Mouse (Mus musculus): Measurements from ENCODE around the gene Rep15. TPM values are rescaled to one million over a fixed set of nuclear protein-coding genes. Genes with fewer than 3 reads are reported as not detected.

Gene Rep15
- total RNA-seq (2012; rRNA removed), result 0.80 and 1.6 TPM in 2 replicates

DNA sequence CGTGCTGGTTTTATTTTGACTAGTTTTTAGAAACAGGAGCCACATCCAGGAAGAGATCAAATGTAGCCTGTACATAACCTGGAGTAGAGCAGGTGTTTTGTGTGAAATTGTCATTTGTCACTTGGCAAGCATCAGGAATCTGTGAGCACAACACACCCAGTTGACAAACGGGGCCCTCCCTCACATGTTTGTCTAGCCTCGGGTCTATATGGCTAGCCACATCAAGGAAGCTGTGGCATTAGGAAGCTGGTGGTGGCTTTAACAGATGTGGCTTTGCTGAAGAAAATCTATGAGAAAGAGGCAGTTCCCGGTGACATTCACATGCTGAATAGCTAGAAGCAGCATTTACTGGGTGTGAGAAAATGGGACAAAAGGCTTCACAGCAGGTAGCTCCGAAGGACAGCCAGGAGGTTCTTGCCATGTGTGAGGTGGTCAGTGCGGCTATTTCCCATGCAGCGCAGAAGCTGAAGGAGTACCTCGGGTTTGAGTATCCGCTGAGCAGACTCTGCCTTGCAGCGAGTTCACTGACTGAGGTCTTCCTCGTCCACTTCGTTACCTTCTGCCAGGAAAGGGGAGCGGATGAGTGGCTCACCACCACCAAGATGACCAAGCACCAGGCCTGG lies at the start of gene Rep15:
Rep15 (plus strand) TSS at position 282 of the 623 bp plus-strand sequence.
- no peak for DNase-seq (ENCODE audit: low read depth, low spot score)
- no peak within 1 kb of the TSS for H3K27ac ChIP-seq (ENCODE audit: insufficient read depth, low read depth, low read length, poor library complexity, severe bottlenecking)
- TF ChIP-seq ZNF384 (IDR thresholded peaks at IDR 0.05; ENCODE audit: low read depth, low read length), result no peak
- no peak for TF ChIP-seq MAFK (IDR thresholded peaks at IDR 0.05; ENCODE audit: insufficient read depth, low read depth, low read length)
- TF ChIP-seq ZC3H11A (IDR thresholded peaks at IDR 0.05; ENCODE audit: borderline replicate concordance, low read depth, low read length), result no peak
- no peak for TF ChIP-seq CHD2 (IDR thresholded peaks at IDR 0.05; ENCODE audit: low read depth, low read length)
- no peak for TF ChIP-seq HCFC1 (IDR thresholded peaks at IDR 0.05; ENCODE audit: borderline replicate concordance, insufficient read depth, low read length)
- H3K4me1 ChIP-seq (ENCODE audit: control insufficient read depth in 2 of 2, insufficient read depth in 2 of 2, low read length in 2 of 2, poor library complexity in 1 of 2), result no peaks in the 10 kb centered on the region
- H3K9me3 ChIP-seq (ENCODE audit: control insufficient read depth, insufficient read depth, low read depth, low read length), result no peaks in the 10 kb centered on the region
- H3K4me3 ChIP-seq (ENCODE audit: insufficient read depth in 1 of 2, low read depth in 1 of 2, low read length in 2 of 2, poor library complexity in 1 of 2, severe bottlenecking in 1 of 2), result no peak within 1 kb of the TSS
- H3K36me3 ChIP-seq (ENCODE audit: control insufficient read depth, insufficient read depth, low read length, poor library complexity, severe bottlenecking), result peaks cover 12% of the 10 kb centered on the region; the same call in 1 of the 2 replicates
- H3K9ac ChIP-seq (ENCODE audit: insufficient read depth, low read depth, low read length, poor library complexity, severe bottlenecking), result no peak within 1 kb of the TSS
- in situ Hi-C loops (cut with MboI; ENCODE audit: low sequenced_read_pairs in 2 of 2, unreplicated experiment in 2 of 2), result no loop called here

- in situ Hi-C loops (cut with MboI; ENCODE audit: low sequenced_read_pairs in 2 of 2, unreplicated experiment in 2 of 2), result no loop called here
- H3K4me1 ChIP-seq (ENCODE audit: control insufficient read depth in 2 of 2, insufficient read depth in 2 of 2, low read length in 2 of 2, poor library complexity in 1 of 2), result no peaks in the 10 kb centered on the region
- H3K9me3 ChIP-seq (ENCODE audit: control insufficient read depth, insufficient read depth, low read depth, low read length), result no peaks in the 10 kb centered on the region
- H3K9ac ChIP-seq (ENCODE audit: insufficient read depth, low read depth, low read length, poor library complexity, severe bottlenecking), result no peak overlapping the region
- H3K36me3 ChIP-seq (ENCODE audit: control insufficient read depth, insufficient read depth, low read length, poor library complexity, severe bottlenecking), result no peaks in the 10 kb centered on the region; the same call in 1 of the 2 replicates
- DNase-seq (ENCODE audit: low read depth, low spot score), result no peak
- TF ChIP-seq HCFC1 (IDR thresholded peaks at IDR 0.05; ENCODE audit: borderline replicate concordance, insufficient read depth, low read length), result no peak
- no peak for TF ChIP-seq ZC3H11A (IDR thresholded peaks at IDR 0.05; ENCODE audit: borderline replicate concordance, low read depth, low read length)
- no peak for TF ChIP-seq MAFK (IDR thresholded peaks at IDR 0.05; ENCODE audit: insufficient read depth, low read depth, low read length)
- 0 out of 2 replicates have a peak, but pooled peaks have one; percentile 9 for TF ChIP-seq ZNF384 (IDR thresholded peaks at IDR 0.05; ENCODE audit: low read depth, low read length)
- H3K4me3 ChIP-seq (ENCODE audit: insufficient read depth in 1 of 2, low read depth in 1 of 2, low read length in 2 of 2, poor library complexity in 1 of 2, severe bottlenecking in 1 of 2), result no peak overlapping the region
- H3K27ac ChIP-seq (ENCODE audit: insufficient read depth, low read depth, low read length, poor library complexity, severe bottlenecking), result no peak overlapping the region
These were observed 47.8 kb upstream of the Rep15 start for GRCm38 (mm10) chr6:146984569-146984968.

- Histone ChIP-seq H3K9ac (ENCODE audit: insufficient read depth, low read depth, low read length, poor library complexity, severe bottlenecking) (no peak overlapping the region), H3K4me1 (ENCODE audit: control insufficient read depth in 2 of 2, insufficient read depth in 2 of 2, low read length in 2 of 2, poor library complexity in 1 of 2) (no peaks in the 10 kb centered on the region), H3K36me3 (ENCODE audit: control insufficient read depth, insufficient read depth, low read length, poor library complexity, severe bottlenecking) (no peaks in the 10 kb centered on the region), H3K27ac (ENCODE audit: insufficient read depth, low read depth, low read length, poor library complexity, severe bottlenecking) (no peak overlapping the region), H3K4me3 (ENCODE audit: insufficient read depth in 1 of 2, low read depth in 1 of 2, low read length in 2 of 2, poor library complexity in 1 of 2, severe bottlenecking in 1 of 2) (no peak overlapping the region), H3K9me3 (ENCODE audit: control insufficient read depth, insufficient read depth, low read depth, low read length) (no peaks in the 10 kb centered on the region)
- TF ChIP-seq ZNF384 (IDR thresholded peaks at IDR 0.05; ENCODE audit: low read depth, low read length), result no peak
- TF ChIP-seq ZC3H11A (IDR thresholded peaks at IDR 0.05; ENCODE audit: borderline replicate concordance, low read depth, low read length), result 0 out of 2 replicates have a peak, but pooled peaks have one; percentile 35
- in situ Hi-C loops (cut with MboI; ENCODE audit: low sequenced_read_pairs in 2 of 2, unreplicated experiment in 2 of 2), result no loop called here
- peak; percentile 33 for DNase-seq (ENCODE audit: low read depth, low spot score)
These were observed 38.1 kb upstream of the Rep15 start for GRCm38 (mm10) chr6:146994236-146994635.

DNA sequence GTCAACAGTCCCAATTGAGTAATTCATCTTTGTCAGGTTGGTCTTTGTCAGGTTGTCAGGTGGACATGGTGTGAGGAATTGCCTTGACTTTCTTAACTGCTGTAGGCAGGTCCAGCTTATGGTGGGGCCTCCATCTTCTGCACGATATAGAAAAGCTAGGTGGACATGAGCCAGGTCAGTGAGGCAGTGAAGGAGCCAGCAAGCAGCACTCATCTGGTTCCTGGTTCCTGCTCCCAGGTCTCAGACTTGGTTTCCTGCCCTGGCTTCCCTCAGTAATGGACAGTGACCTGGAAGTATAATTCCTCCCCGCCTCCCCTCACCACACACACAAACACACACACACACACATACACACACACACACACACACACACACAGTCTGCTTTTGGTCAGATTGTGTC lies 37.0 kb upstream of the Rep15 start:
- DNase-seq (ENCODE audit: low read depth, low spot score), result no peak
- Histone ChIP-seq H3K9ac (ENCODE audit: insufficient read depth, low read depth, low read length, poor library complexity, severe bottlenecking) (no peak overlapping the region), H3K9me3 (ENCODE audit: control insufficient read depth, insufficient read depth, low read depth, low read length) (no peaks in the 10 kb centered on the region), H3K4me1 (ENCODE audit: control insufficient read depth in 2 of 2, insufficient read depth in 2 of 2, low read length in 2 of 2, poor library complexity in 1 of 2) (no peaks in the 10 kb centered on the region), H3K27ac (ENCODE audit: insufficient read depth, low read depth, low read length, poor library complexity, severe bottlenecking) (no peak overlapping the region), H3K4me3 (ENCODE audit: insufficient read depth in 1 of 2, low read depth in 1 of 2, low read length in 2 of 2, poor library complexity in 1 of 2, severe bottlenecking in 1 of 2) (no peak overlapping the region), H3K36me3 (ENCODE audit: control insufficient read depth, insufficient read depth, low read length, poor library complexity, severe bottlenecking) (no peaks in the 10 kb centered on the region)
- TF ChIP-seq CHD2 (IDR thresholded peaks at IDR 0.05; ENCODE audit: low read depth, low read length), result no peak
- no peak for TF ChIP-seq ZC3H11A (IDR thresholded peaks at IDR 0.05; ENCODE audit: borderline replicate concordance, low read depth, low read length)
- no peak for TF ChIP-seq ZNF384 (IDR thresholded peaks at IDR 0.05; ENCODE audit: low read depth, low read length)
- TF ChIP-seq HCFC1 (IDR thresholded peaks at IDR 0.05; ENCODE audit: borderline replicate concordance, insufficient read depth, low read length), result no peak
- in situ Hi-C loops (cut with MboI; ENCODE audit: low sequenced_read_pairs in 2 of 2, unreplicated experiment in 2 of 2), result no loop called here

GRCm38 (mm10) chr6:146995878-146996277 lies 36.5 kb upstream of the Rep15 start:
- Histone ChIP-seq H3K4me1 (ENCODE audit: control insufficient read depth in 2 of 2, insufficient read depth in 2 of 2, low read length in 2 of 2, poor library complexity in 1 of 2) (no peaks in the 10 kb centered on the region), H3K27ac (ENCODE audit: insufficient read depth, low read depth, low read length, poor library complexity, severe bottlenecking) (no peak overlapping the region), H3K36me3 (ENCODE audit: control insufficient read depth, insufficient read depth, low read length, poor library complexity, severe bottlenecking) (0 out of 2 replicates have a peak, but pooled peaks cover 1% of the 10 kb centered on the region), H3K9me3 (ENCODE audit: control insufficient read depth, insufficient read depth, low read depth, low read length) (no peaks in the 10 kb centered on the region), H3K9ac (ENCODE audit: insufficient read depth, low read depth, low read length, poor library complexity, severe bottlenecking) (no peak overlapping the region), H3K4me3 (ENCODE audit: insufficient read depth in 1 of 2, low read depth in 1 of 2, low read length in 2 of 2, poor library complexity in 1 of 2, severe bottlenecking in 1 of 2) (no peak overlapping the region)
- TF ChIP-seq CHD2 (IDR thresholded peaks at IDR 0.05; ENCODE audit: low read depth, low read length) (no peak), HCFC1 (IDR thresholded peaks at IDR 0.05; ENCODE audit: borderline replicate concordance, insufficient read depth, low read length) (no peak), MAFK (IDR thresholded peaks at IDR 0.05; ENCODE audit: insufficient read depth, low read depth, low read length) (no peak), ZNF384 (IDR thresholded peaks at IDR 0.05; ENCODE audit: low read depth, low read length) (no peak), ZC3H11A (IDR thresholded peaks at IDR 0.05; ENCODE audit: borderline replicate concordance, low read depth, low read length) (no peak)
- DNase-seq (ENCODE audit: low read depth, low spot score), result no peak
- in situ Hi-C loops (cut with MboI; ENCODE audit: low sequenced_read_pairs in 2 of 2, unreplicated experiment in 2 of 2), result no loop called here

Data from ES-E14 (cell line).